Mouse (Mus musculus) kidney, adult 2 months (tissue): ENCODE results near the gene Xpr1.

Experiments
- CTCF ChIP-seq: fragments of 200-500 bp; conservative IDR thresholded peaks from 2 replicates; pipeline ENCODE4 v1.5.1; 2011; ENCODE audit warnings: low read depth, mild to moderate bottlenecking, control low read depth, low read length, moderate library complexity, mixed read lengths; ENCODE audit not compliant: insufficient read depth, insufficient read length
- POLR2A ChIP-seq: fragments of 200-500 bp; IDR thresholded peaks from one replicate; pipeline ENCODE4 v1.6.1; 2011; ENCODE audit warnings: low read depth, low read length, control low read depth

DNA sequence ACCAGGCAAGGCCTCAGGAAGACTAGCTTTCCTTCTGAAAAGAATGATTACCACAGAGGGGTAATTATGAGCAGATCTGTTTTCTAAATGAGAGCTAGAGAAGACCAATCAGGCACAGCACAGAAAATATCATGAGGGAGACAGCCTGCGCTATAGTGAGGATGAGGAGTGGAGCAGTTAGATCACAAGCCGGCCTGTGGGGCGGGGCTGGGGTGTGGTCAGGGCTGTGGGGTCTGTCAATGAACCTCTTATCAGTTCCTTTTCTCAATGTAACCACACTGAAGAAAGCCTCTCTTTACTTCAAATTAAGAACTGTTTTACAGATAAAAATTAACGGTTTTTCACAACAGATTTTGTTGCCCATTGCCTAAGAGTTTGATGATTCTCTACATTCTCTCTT is 65.7 kb downstream of the Xpr1 start:
- TF ChIP-seq POLR2A = no peak
- no peak for TF ChIP-seq CTCF
